Mouse (Mus musculus) embryo, embryonic 11.5 days (tissue): ENCODE results near the gene Ptgis.

Source experiments
- DNase-seq: peaks from one replicate; pipeline ENCODE4 v3.0.0-alpha.2; 2012; ENCODE audit warnings: low read depth, low spot score

Ptgis gene

DNA sequence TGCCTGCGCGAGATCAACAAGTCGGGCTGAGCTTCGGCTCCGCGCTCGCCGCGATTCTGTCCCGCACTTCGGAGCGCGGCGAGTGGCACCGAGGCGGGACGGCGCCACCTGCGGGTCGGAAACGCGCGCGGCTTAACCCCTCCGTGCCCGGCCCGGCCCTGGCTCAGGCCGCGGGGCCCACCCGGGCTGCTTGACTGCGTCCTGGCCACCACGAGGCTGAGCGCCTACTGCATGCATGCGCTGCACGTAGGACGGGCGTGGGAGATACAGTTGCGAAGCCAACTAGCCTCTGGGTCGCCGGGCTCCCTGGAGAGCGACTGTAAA, 50.4 kb downstream of the Ptgis start, which contains the start of gene Kcnb1:
Gene Kcnb1 (minus strand): TSS at position 80 of the 324 bp plus-strand sequence.
- peak; percentile 36 for DNase-seq

GRCm38 (mm10) chr2:167189291-167190075, 50.9 kb downstream of the Ptgis start:
- peak; percentile 20 for DNase-seq

DNA sequence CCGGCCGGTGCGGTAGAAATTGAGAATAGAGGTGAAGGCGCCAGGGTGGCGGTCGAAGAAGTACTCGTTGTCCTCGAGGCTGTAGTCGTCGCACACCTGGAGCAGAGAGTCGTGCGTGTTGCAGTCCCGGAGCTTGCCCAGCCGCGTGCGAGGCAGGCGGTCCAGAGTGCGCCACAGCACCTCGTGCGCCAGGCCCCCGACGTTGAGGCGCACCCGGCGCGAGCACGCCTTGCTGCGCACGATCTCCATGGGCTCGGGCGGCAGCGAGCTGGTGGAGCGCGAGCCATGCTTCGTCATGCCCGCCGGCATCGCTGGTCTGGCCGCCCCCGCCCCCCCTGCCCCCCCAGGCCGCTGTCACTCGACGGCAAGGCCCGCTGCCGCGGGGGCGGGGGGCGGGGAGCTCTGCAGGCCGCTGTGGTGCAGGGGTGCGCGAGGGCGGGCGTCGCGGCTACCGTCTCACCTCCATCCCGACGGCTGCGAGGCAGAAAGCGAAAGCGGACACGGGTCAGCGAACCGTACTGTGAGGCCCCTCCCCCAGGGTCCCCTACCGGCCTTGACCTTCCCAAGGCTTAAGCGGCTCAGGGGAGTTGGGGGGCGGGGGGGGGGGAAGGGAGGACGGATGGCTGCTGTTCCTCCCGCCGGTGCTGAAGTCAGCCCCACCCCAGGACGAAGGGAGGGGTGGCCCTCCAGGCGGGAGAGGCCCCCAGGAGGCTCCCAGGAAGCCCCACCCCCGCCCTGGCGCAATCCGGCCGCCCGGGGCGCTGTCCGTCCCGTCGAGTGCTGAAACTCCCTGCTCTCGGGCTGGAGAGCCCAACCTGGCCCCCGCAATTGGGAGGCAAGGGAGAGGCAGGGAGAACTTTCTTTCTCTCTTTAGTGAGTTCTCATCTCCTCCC, 51.8 kb downstream of the Ptgis start:
- DNase-seq, result peak; percentile 59

DNA sequence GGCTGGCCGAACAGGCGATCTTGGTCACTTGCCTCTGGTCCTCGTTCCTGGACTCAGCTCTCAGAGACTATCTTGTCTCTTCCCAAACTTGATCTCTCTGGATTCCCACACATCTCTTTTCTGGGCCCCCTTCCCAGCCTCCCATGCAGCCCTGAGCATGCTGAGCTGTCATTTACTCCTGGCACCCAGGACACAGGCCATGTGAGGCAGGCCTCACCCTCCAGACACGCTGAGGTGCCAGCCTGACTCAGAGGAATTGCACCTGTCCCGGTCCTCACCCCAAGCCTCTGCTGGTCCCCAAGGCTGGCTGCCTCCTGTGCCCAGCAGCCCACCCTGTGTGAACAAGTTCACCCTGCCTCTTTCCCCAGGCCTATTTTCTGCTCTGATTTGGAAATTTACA, 53.3 kb downstream of the Ptgis start:
- no peak for DNase-seq

- no peak for DNase-seq
Measured at GRCm38 (mm10) chr2:167186544-167186943, 53.9 kb downstream of the Ptgis start.

DNA sequence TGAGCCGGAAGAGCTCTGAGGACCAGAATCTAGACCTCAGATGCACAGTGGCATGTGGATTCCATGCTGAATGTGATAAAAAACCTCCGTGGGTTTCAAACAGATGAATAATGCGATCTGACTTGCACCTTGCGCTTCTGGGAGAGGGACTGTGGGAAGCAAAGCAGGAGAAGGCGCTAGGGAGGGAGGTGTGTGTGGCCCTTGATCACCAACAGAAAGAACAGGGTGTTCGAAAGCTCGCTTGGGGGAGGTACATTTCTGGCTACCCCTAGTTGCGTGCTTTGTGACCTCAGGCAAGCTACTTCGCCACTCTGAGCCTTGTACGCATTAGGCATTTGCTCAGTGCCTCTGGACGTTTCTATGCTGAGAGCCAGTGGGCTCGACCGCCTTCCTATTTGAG, 54.4 kb downstream of the Ptgis start:
- DNase-seq, result no peak

- DNase-seq, result no peak
Measured at GRCm38 (mm10) chr2:167185432-167185831, 55.0 kb downstream of the Ptgis start.

DNA sequence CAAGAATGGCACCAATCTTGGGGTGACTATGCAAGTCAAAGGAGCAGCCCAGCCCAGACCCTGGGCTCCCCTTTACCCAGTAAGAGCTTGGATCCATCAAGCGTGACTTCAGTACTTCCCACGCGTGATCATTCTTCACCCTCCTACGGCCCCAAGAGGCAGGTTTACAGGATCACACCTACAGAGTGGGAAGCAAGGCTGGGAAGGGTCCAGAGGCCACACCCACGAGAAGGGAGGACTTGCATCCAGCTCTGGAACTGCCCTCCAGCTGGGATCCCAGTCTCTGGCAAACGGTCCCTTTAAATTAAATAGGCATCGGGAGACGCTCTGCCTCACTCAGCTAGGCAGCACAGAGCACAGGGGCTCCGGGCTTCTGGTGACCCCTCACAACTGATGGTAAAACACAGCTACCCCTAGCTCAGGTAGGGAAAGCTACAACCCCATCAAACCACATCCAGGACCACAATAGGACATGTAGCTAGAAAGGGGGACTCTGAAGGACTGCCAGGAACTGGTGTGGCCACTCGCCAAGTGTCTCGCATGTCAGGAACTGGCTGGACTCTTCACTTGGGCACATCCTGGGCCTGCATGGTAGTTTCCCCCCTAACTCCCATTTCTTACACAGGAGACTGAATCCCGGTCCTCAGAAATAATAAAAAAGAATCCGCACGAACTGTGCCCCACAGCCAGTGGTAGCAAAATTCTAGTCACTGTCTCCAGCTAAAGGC, 58.6 kb downstream of the Ptgis start:
- no peak for DNase-seq

DNA sequence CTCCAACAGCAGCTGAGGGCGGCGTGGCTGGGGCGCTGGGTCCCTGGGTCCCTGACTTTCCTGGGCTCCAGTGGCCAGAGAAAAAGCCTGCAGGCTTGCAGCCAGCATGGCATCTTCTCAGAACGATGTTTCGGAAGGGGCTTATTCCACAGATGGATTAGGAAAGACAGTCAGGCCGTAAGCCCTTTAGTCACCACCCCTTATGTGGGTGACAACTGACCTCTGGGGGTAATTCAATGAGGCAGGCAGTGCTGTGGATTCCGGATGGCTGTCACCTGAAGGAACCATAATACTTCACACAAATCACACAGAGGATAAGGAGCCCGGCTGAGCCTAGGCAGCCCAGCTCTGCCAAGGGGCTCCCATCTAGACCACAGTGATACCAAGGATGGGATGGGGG, 59.3 kb downstream of the Ptgis start:
- no peak for DNase-seq

DNA sequence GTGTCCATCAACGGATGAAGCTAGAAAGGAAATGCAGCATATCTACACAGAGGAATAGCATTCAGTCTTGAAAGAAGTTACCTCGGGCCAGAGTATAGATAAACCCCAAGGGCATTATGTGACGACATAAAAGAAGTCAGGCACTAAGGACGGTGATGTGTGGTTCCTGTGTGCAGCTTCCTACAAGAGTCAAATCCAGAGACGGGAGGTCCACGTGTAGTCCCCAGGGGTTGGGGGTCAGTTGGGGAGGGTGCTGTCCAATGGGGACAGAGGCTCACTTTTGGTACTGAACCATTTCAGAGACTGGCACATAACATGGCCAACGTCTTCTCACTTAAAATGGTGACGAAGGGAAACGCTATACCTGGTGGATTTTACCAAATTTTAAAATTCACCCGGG, 61.1 kb downstream of the Ptgis start:
- no peak for DNase-seq

DNA sequence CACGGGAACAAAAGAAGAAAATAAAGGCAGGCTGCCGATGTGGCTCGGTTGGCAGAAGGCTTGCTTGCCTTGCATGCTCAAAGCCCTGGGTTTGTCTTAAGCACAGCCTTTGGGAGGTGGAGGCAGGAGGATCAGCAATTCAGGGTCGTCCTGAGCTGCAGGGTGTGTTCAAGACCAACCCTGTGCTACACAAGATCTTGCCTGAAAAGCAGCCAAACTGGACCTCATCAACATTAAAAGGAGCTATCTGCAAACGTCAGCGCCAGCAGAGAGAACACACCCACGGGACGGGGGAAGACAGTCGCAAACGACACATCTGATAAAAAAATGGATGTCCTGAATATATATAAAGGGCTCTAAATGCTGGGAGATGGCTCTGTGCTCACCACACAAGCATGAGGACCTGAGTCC, 63.2 kb downstream of the Ptgis start:
- DNase-seq, result no peak

DNA sequence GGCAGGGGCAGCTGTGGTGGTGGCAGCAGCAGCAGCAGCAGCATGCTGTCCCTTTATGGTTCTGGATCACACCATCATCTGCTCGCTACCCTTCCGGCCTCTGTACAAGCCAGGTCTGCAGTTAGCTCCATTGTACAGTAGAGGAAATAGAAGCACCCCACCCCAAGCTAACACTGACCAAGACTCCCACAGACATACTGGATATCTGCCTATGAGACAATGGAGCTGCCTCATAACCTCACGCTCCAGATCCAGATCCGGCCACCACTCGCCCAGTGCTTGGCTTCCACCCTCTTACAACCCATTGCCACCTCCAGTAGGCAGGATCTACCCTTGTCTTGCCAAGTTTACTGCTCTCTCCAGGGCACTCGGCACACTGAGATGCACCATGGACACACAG, 65.1 kb downstream of the Ptgis start:
- no peak for DNase-seq

GRCm38 (mm10) chr2:167173051-167173875, 67.1 kb downstream of the Ptgis start:
- no peak for DNase-seq

DNA sequence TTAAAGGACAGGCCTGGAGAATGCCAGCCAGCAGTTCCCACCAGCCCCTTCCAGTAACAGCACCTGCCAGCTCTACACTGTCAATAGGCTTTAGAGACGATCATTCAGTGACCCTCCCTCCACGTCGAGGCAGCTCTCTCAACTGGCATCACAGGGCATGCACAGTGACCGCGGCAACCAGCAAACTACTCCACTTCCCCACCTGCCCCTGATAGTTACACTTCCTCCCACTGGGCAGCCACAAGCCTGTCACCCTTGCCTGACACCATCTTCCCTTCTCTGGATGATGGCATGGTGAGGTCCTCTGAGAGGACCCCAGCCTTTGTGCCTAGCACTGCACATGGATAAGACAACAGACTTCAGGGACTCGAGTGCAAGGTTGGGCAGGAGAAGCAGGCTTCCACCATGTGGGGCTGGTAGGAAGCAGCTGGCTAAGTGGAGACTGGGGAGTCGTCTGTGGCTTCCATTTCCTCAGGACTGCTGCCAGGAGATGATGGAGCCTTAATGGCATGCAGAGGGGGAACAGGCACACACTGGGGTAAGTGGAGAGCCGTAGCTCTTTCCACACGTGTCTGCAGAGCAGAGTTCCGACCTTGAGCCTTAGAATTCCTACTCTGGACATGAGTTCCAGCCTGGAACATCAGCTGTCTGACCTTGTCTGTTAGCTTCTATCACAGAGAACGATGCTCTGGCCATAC, 72.7 kb downstream of the Ptgis start:
- no peak for DNase-seq

DNA sequence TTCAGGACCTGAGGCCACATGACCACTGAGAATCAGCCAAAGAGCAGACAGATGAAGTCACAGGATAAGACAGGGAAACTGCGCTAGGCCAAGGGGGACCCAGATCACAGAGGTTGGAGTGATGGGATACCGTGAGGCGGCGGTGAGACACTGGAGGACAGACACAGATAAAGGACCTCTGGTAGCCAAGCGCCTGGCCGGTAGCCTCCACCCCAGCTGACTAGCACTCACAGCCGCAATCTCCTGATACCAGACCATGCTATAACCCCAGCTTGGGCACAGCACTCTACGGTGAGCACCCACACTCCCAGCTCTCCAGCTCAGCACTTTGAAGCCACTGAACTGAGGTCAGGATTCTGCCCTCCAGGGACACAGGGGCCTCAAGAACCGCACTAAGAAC, 76.8 kb downstream of the Ptgis start:
- DNase-seq, result no peak

GRCm38 (mm10) chr2:167163134-167163533, 77.3 kb downstream of the Ptgis start:
- DNase-seq, result no peak

GRCm38 (mm10) chr2:167162516-167163021, 77.8 kb downstream of the Ptgis start:
- no peak for DNase-seq

- no peak for DNase-seq
Measured at GRCm38 (mm10) chr2:167159721-167160120, 80.7 kb downstream of the Ptgis start.

DNA sequence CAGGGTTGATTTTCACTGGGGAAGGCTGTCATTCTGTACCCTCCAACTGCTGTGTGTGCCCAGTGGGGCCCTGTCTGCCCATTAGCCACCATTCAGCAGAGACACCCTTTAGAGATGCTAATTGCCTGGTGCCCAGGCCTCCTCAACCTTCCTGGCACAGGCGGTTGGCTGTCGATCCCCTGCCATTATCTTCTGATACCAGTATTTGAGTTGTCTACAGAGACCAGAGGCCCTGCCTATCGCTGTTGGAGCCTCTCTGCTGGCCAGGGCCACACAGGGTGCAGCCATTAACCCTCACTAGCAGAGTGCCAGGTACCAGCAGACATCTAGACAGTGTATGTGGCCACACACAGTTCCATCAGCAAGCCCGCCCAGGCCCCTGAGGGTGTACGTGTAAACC, 81.6 kb downstream of the Ptgis start:
- no peak for DNase-seq

GRCm38 (mm10) chr2:167156118-167156715, 84.2 kb downstream of the Ptgis start:
- no peak for DNase-seq
